Mouse (Mus musculus) midbrain, embryonic 16.5 days (tissue): Measurements from ENCODE around the gene Ogfr. TPM values are rescaled to one million over a fixed set of nuclear protein-coding genes. Genes with fewer than 3 reads are reported as not detected.

Experiments
- ATAC-seq: fragments of 200-750 bp; cut with Nextera tagmentation; 2 replicates; pipeline ENCODE4 v1.8.0; 2017; ENCODE audit warnings: moderate TSS enrichment
- H3K27ac ChIP-seq: fragments of 300-500 bp; sonication (generic); 2 replicates; pipeline ENCODE4 v1.5.1; 2014; ENCODE audit warnings: mild to moderate bottlenecking, low read length, mixed read lengths
- H3K27me3 ChIP-seq: fragments of 300-500 bp; sonication (generic); 2 replicates; pipeline ENCODE4 v1.6.1; 2014; ENCODE audit warnings: low read depth, low read length, mixed read lengths; ENCODE audit not compliant: control insufficient read depth, insufficient read depth
- H3K36me3 ChIP-seq: fragments of 300-500 bp; sonication (generic); 2 replicates; pipeline ENCODE4 v1.6.1; 2014; ENCODE audit warnings: mild to moderate bottlenecking, low read length, moderate library complexity, mixed read lengths; ENCODE audit not compliant: control insufficient read depth, insufficient read depth
- H3K4me1 ChIP-seq: fragments of 300-500 bp; sonication (generic); 2 replicates; pipeline ENCODE4 v1.6.1; 2014; ENCODE audit warnings: mild to moderate bottlenecking, low read length, mixed read lengths; ENCODE audit not compliant: control insufficient read depth, insufficient read depth
- H3K4me2 ChIP-seq: fragments of 300-500 bp; sonication (generic); 2 replicates; pipeline ENCODE4 v1.6.1; 2014; ENCODE audit warnings: mild to moderate bottlenecking, low read length, mixed read lengths
- H3K4me3 ChIP-seq: fragments of 300-500 bp; sonication (generic); 2 replicates; pipeline ENCODE4 v1.5.1; 2014; ENCODE audit warnings: low read depth, mild to moderate bottlenecking, low read length, moderate library complexity, mixed read lengths
- H3K9ac ChIP-seq: fragments of 300-500 bp; sonication (generic); 2 replicates; pipeline ENCODE4 v1.6.1; 2014; ENCODE audit warnings: low read depth, low read length, mixed read lengths
- H3K9me3 ChIP-seq: fragments of 300-500 bp; sonication (generic); replicated peaks from 2 replicates; pipeline ENCODE4 v1.6.1; 2014; ENCODE audit warnings: mild to moderate bottlenecking, low read length, mixed read lengths; ENCODE audit not compliant: control insufficient read depth, poor library complexity, severe bottlenecking
- WGBS: fragments of 180-500 bp; shearing (Covaris S2); extraction: QIAGEN DNeasy Blood & Tissue Kit; methylation state at CpG from one replicate; pipeline ENCODE4 v1.1.7; 2014; 5-methylcytosine and 5-hydroxymethylcytosine counted together
- polyA plus RNA-seq: library from polyadenylated mRNA; unstranded; fragments of >200 nt; fragmentation: Nextera tagmentation; extraction: Ambion mirVana; gene quantifications from 2 replicates; pipeline ENCODE4 v1.2.1, GENCODE M21; 2015

Ogfr gene
- 81.2 and 85.8 TPM in 2 replicates for polyA plus RNA-seq

- peak; percentile 88 for ATAC-seq
- H3K9ac ChIP-seq = peak within 1 kb of the TSS; percentile 99
- peak within 1 kb of the TSS; percentile 84 for H3K4me2 ChIP-seq
- peak within 1 kb of the TSS; percentile 90 for H3K4me3 ChIP-seq
- H3K9me3 ChIP-seq = no peaks in the 10 kb centered on the region
- peak within 1 kb of the TSS; percentile 92 for H3K27ac ChIP-seq
- WGBS = under 1% methylated on average over 62 of the region's 67 CpGs
- H3K27me3 ChIP-seq = no peaks in the 10 kb centered on the region
- peaks cover 26% of the 10 kb centered on the region for H3K4me1 ChIP-seq
- peaks cover 41% of the 10 kb centered on the region for H3K36me3 ChIP-seq
These were observed at the start of gene Ogfr for GRCm38 (mm10) chr2:180589123-180589831. TSS of gene Ogfr (plus strand) at chr2:180589245.

DNA sequence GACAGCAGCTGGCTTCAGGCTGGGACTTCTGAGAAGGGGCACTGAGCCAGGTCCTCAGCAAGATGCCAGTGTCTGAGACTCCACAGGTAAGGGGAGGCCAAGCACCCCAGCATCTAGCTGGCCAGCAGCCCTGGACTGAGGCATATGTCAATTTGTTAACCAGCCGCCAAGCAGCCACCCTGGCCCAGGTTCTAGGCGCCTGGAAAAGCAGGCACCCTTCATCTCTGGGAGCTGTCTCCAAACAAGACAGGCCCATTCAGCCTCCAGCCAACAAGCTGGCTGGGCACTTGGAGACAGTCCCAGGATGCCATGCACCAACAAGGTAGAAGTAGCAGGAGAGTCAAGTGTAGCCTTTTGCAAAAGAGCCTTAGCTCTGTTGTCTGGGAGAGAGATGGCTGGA lies 45.4 kb upstream of the Ogfr start:
- ATAC-seq = no peak
- no peaks in the 10 kb centered on the region for H3K36me3 ChIP-seq
- H3K4me3 ChIP-seq = no peak overlapping the region
- no peak overlapping the region for H3K4me2 ChIP-seq
- 86% methylated on average over 2 of the region's 2 CpGs for WGBS
- no peak overlapping the region for H3K27ac ChIP-seq
- H3K9ac ChIP-seq = no peak overlapping the region
- H3K27me3 ChIP-seq = no peaks in the 10 kb centered on the region
- peaks cover 13% of the 10 kb centered on the region for H3K4me1 ChIP-seq
- no peaks in the 10 kb centered on the region for H3K9me3 ChIP-seq

- 86% methylated on average over 18 of the region's 18 CpGs for WGBS
- H3K9me3 ChIP-seq = no peaks in the 10 kb centered on the region
These were observed 44.0 kb upstream of the Ogfr start for GRCm38 (mm10) chr2:180545046-180545445.

DNA sequence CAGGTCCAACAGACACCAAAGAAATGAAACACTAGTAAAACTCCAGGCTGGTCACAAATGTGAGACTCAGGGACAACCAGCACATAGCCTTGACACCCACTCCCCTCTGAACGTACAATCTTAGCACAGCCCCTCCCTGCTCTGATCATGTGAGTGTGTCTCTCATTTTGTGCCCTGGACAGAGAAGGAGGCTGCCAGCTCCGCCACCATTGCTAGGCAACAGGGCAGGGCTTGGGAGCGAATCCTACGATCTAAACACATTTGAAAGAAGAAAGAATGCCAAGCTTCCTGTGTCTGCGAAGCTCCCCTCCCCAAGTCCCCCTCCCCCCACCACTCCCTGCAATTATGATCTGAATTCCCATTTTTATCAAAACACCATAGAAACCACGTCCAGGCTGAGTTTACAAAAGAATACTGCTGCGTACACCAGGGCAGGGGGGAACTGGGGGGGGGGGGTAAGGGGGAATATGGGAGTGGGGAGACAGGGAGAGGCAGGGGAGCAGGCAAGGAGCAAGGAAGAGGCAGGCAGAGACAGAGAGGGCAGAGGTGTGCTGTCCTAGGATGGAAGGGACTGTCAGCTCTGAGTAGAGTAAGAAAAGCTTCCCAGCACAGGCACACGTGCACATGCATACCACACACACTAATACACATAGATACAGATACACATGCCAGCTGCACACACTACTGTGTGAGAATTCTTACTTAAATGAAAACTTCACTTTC lies 41.5 kb upstream of the Ogfr start:
- Histone ChIP-seq H3K4me1 (peaks cover 13% of the 10 kb centered on the region), H3K27ac (peak overlapping the region; percentile 31), H3K9me3 (no peaks in the 10 kb centered on the region), H3K4me2 (peak overlapping the region; percentile 28), H3K4me3 (no peak overlapping the region), H3K9ac (peak overlapping the region; percentile 37; the same call in 1 of the 2 replicates), H3K27me3 (no peaks in the 10 kb centered on the region), H3K36me3 (no peaks in the 10 kb centered on the region)
- 9% methylated on average over 8 of the region's 8 CpGs for WGBS
- peak; percentile 92 for ATAC-seq

More at GRCm38 (mm10) chr2:180545046-180545445, 44.0 kb upstream of the Ogfr start:
- H3K9ac ChIP-seq = no peak overlapping the region
- no peaks in the 10 kb centered on the region for H3K36me3 ChIP-seq
- H3K27ac ChIP-seq = no peak overlapping the region
- no peak for ATAC-seq
- H3K4me1 ChIP-seq = peaks cover 13% of the 10 kb centered on the region
- no peaks in the 10 kb centered on the region for H3K27me3 ChIP-seq
- H3K4me3 ChIP-seq = no peak overlapping the region
- H3K4me2 ChIP-seq = no peak overlapping the region

GRCm38 (mm10) chr2:180552340-180552739 lies 36.7 kb upstream of the Ogfr start:
- no peak overlapping the region for H3K4me3 ChIP-seq
- no peaks in the 10 kb centered on the region for H3K36me3 ChIP-seq
- no peaks in the 10 kb centered on the region for H3K9me3 ChIP-seq
- no peak for ATAC-seq
- WGBS = 86% methylated on average over 3 of the region's 3 CpGs
- H3K4me1 ChIP-seq = peaks cover 9% of the 10 kb centered on the region
- no peak overlapping the region for H3K9ac ChIP-seq
- H3K4me2 ChIP-seq = no peak overlapping the region
- no peak overlapping the region for H3K27ac ChIP-seq
- no peaks in the 10 kb centered on the region for H3K27me3 ChIP-seq

DNA sequence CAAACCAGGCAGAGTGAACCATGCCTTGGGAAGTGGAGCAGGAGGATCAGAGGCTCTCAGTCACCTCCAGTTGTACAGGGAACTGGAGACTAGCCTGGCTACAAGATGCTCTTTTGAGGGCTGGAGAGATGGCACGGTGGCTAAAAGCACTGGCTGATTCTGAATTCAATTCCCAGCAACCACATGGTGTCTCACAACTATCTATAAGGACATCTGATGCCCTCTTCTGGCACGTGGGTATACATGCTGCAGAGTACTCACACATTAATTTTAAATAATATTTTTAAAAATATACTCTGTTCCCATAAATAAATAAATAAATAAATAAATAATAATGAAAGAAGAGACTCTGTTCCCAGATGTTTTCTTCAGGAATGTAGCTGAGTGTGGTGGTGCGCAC lies 33.8 kb upstream of the Ogfr start:
- 36% methylated on average over 3 of the region's 3 CpGs for WGBS
- Histone ChIP-seq H3K9me3 (no peaks in the 10 kb centered on the region), H3K4me3 (no peak overlapping the region), H3K4me2 (no peak overlapping the region), H3K27me3 (no peaks in the 10 kb centered on the region), H3K9ac (no peak overlapping the region), H3K4me1 (no peaks in the 10 kb centered on the region), H3K36me3 (no peaks in the 10 kb centered on the region), H3K27ac (no peak overlapping the region)
- ATAC-seq = no peak

DNA sequence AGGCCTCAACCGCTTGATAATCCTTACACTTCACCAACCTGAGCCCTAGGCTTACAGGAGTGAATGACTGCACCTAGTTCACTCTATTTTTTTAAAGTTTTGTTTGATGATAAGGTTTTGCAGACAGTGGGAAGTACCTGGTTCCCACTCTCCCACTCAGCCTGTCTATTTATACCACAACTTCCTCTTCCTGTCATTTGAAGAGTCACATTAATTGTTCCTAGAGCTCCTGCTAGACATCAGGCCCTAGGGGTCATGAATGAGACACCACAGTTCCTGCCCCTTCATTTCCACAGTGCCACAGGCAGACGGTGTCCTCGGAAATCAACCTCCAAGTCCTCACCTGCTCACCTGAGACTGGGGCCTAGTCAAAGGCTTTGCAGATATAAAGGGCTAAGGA lies 32.6 kb upstream of the Ogfr start:
- Histone ChIP-seq H3K4me3 (no peak overlapping the region), H3K4me1 (no peaks in the 10 kb centered on the region), H3K9ac (no peak overlapping the region), H3K27ac (no peak overlapping the region), H3K36me3 (no peaks in the 10 kb centered on the region), H3K9me3 (no peaks in the 10 kb centered on the region), H3K27me3 (no peaks in the 10 kb centered on the region), H3K4me2 (no peak overlapping the region)
- WGBS = 93% methylated on average over 3 of the region's 3 CpGs
- ATAC-seq = no peak

- no peak for ATAC-seq
- H3K27ac ChIP-seq = no peak overlapping the region
- H3K9me3 ChIP-seq = no peaks in the 10 kb centered on the region
- H3K36me3 ChIP-seq = no peaks in the 10 kb centered on the region
- no peaks in the 10 kb centered on the region for H3K4me1 ChIP-seq
- whole genome bisulfite sequencing = 55% methylated on average over 5 of the region's 5 CpGs
- no peaks in the 10 kb centered on the region for H3K27me3 ChIP-seq
- H3K4me2 ChIP-seq = no peak overlapping the region
- no peak overlapping the region for H3K9ac ChIP-seq
- H3K4me3 ChIP-seq = no peak overlapping the region
These were observed 28.8 kb upstream of the Ogfr start for GRCm38 (mm10) chr2:180560245-180560644.

DNA sequence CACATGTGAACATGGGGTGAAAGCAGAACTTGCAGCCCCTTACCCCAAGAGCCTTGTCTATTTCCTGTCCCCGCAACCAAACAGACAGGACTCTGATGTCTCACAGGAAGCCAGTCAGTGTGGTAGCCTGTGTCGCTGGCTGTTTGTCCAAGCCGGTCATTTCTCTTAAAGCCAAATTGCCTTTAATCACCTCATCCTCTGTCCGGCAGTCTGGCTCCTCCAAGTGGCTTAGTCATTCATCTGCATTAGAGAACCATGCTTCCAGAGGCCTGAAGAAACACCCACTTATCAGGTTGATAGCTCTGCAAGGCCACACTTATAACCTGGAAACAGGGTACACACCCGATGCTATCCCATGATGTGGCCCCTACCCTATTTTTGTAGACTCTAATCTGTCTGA lies 26.9 kb upstream of the Ogfr start:
- no peak for ATAC-seq
- H3K4me2 ChIP-seq = no peak overlapping the region
- no peak overlapping the region for H3K4me3 ChIP-seq
- no peaks in the 10 kb centered on the region for H3K4me1 ChIP-seq
- H3K36me3 ChIP-seq = no peaks in the 10 kb centered on the region
- no peaks in the 10 kb centered on the region for H3K9me3 ChIP-seq
- WGBS = 71% methylated on average over 5 of the region's 5 CpGs
- no peaks in the 10 kb centered on the region for H3K27me3 ChIP-seq
- H3K9ac ChIP-seq = no peak overlapping the region
- H3K27ac ChIP-seq = no peak overlapping the region
